Mouse (Mus musculus) heart, embryonic 11.5 days (tissue): ENCODE data around the gene 2900026A02Rik. TPM values are rescaled to one million over a fixed set of nuclear protein-coding genes. Genes with fewer than 3 reads are reported as not detected.
"Not testable (repeated sequence)": the region's sequence is repeated elsewhere in the genome, so short reads cannot be mapped to it uniquely, and the experiment has no call there.

ENCODE experiments used
- ATAC-seq: fragments of 200-750 bp; cut with Nextera tagmentation; replicated peaks from 2 replicates; pipeline ENCODE4 v1.8.0; 2017; ENCODE audit warnings: moderate library complexity; ENCODE audit not compliant: insufficient number of reproducible peaks, low FRiP score, low TSS enrichment
- H3K27ac ChIP-seq: fragments of 300-500 bp; sonication (generic); 2 replicates; pipeline ENCODE4 v1.5.1; 2014; ENCODE audit warnings: mild to moderate bottlenecking, low read depth, low read length
- H3K27me3 ChIP-seq: fragments of 300-500 bp; sonication (generic); 2 replicates; pipeline ENCODE4 v1.6.1; 2014; ENCODE audit warnings: mild to moderate bottlenecking, low read length, mixed read lengths; ENCODE audit not compliant: control insufficient read depth, insufficient read depth
- H3K36me3 ChIP-seq: fragments of 300-500 bp; sonication (generic); 2 replicates; pipeline ENCODE4 v1.6.1; 2014; ENCODE audit warnings: mild to moderate bottlenecking, low read length, moderate library complexity, mixed read lengths; ENCODE audit not compliant: control insufficient read depth, insufficient read depth
- H3K4me1 ChIP-seq: fragments of 300-500 bp; sonication (generic); 2 replicates; pipeline ENCODE4 v1.6.1; 2014; ENCODE audit warnings: low read length; ENCODE audit not compliant: control insufficient read depth, insufficient read depth
- H3K4me2 ChIP-seq: fragments of 300-500 bp; sonication (generic); 2 replicates; pipeline ENCODE4 v1.6.1; 2014; ENCODE audit warnings: mild to moderate bottlenecking, moderate library complexity
- H3K4me3 ChIP-seq: fragments of 300-500 bp; sonication (generic); 2 replicates; pipeline ENCODE4 v1.5.1; 2014; ENCODE audit warnings: low read depth, low read length
- H3K9ac ChIP-seq: fragments of 300-500 bp; sonication (generic); 2 replicates; pipeline ENCODE4 v1.6.1; 2014; ENCODE audit warnings: mild to moderate bottlenecking, low read depth, low read length, moderate library complexity
- H3K9me3 ChIP-seq: fragments of 300-500 bp; sonication (generic); replicated peaks from 2 replicates; pipeline ENCODE4 v1.6.1; 2016; ENCODE audit warnings: low read length; ENCODE audit not compliant: control insufficient read depth
- WGBS: fragments of 180-500 bp; shearing (Covaris S2); extraction: QIAGEN DNeasy Blood & Tissue Kit; methylation state at CpG from one replicate; pipeline ENCODE4 v1.1.7; 2014; ENCODE audit not compliant: insufficient replicate concordance; 5-methylcytosine and 5-hydroxymethylcytosine counted together
- polyA plus RNA-seq: library from polyadenylated mRNA; unstranded; fragments of >200 nt; fragmentation: Nextera tagmentation; extraction: Ambion mirVana; gene quantifications from 2 replicates; pipeline ENCODE4 v1.2.1, GENCODE M21; 2014

The 2900026A02Rik gene
- polyA plus RNA-seq, 1 experiment from 2014 or later, result 7.0 TPM

- no peaks in the 10 kb centered on the region for H3K9me3 ChIP-seq
- WGBS, result 21% methylated on average over 20 of the region's 20 CpGs
- no peaks in the 10 kb centered on the region for H3K36me3 ChIP-seq
- peak overlapping the region; percentile 48 for H3K4me2 ChIP-seq
- ATAC-seq, result peak; percentile 39; the same call in 1 of the 2 replicates
- no peak overlapping the region for H3K4me3 ChIP-seq
- peak overlapping the region; percentile 71 for H3K9ac ChIP-seq
- H3K27ac ChIP-seq, result peak overlapping the region; percentile 98
- no peaks in the 10 kb centered on the region for H3K27me3 ChIP-seq
- peaks cover 72% of the 10 kb centered on the region for H3K4me1 ChIP-seq
These were observed 106.5 kb downstream of the 2900026A02Rik start for GRCm38 (mm10) chr5:113114264-113115225.

- Histone ChIP-seq H3K4me1 (peaks cover 69% of the 10 kb centered on the region), H3K9ac (peak overlapping the region; percentile 28; the same call in 1 of the 2 replicates), H3K27ac (peak overlapping the region; percentile 98), H3K4me3 (no peak overlapping the region), H3K36me3 (no peaks in the 10 kb centered on the region), H3K27me3 (no peaks in the 10 kb centered on the region), H3K4me2 (no peak overlapping the region), H3K9me3 (no peaks in the 10 kb centered on the region)
- ATAC-seq, result no peak
- WGBS, result 35% methylated on average over 5 of the region's 5 CpGs
These were observed 107.9 kb downstream of the 2900026A02Rik start for GRCm38 (mm10) chr5:113113120-113113519.

GRCm38 (mm10) chr5:113111336-113111735, 109.7 kb downstream of the 2900026A02Rik start:
- peaks cover 83% of the 10 kb centered on the region for H3K4me1 ChIP-seq
- H3K4me2 ChIP-seq, result peak overlapping the region; percentile 5; the same call in 1 of the 2 replicates

GRCm38 (mm10) chr5:113110929-113111328, 110.1 kb downstream of the 2900026A02Rik start:
- no peak for ATAC-seq
- H3K27ac ChIP-seq, result peak overlapping the region; percentile 88
- H3K4me2 ChIP-seq, result peak overlapping the region; percentile 14; the same call in 1 of the 2 replicates
- no peaks in the 10 kb centered on the region for H3K9me3 ChIP-seq
- H3K4me1 ChIP-seq, result peaks cover 79% of the 10 kb centered on the region
- H3K36me3 ChIP-seq, result no peaks in the 10 kb centered on the region
- H3K4me3 ChIP-seq, result no peak overlapping the region
- 0 out of 2 replicates have a peak overlapping the region, but pooled peaks have one; percentile 34 for H3K9ac ChIP-seq
- no peaks in the 10 kb centered on the region for H3K27me3 ChIP-seq
- 6% methylated on average over 1 of the region's 1 CpGs for WGBS

More at GRCm38 (mm10) chr5:113111336-113111735, 109.7 kb downstream of the 2900026A02Rik start:
- no peak for ATAC-seq
- Histone ChIP-seq H3K27ac (peak overlapping the region; percentile 88), H3K9ac (no peak overlapping the region), H3K9me3 (no peaks in the 10 kb centered on the region), H3K36me3 (no peaks in the 10 kb centered on the region), H3K4me3 (no peak overlapping the region), H3K27me3 (no peaks in the 10 kb centered on the region)
- 7% methylated on average over 4 of the region's 4 CpGs for WGBS

GRCm38 (mm10) chr5:113109651-113110050, 111.4 kb downstream of the 2900026A02Rik start:
- H3K27me3 ChIP-seq, H3K9ac ChIP-seq, H3K4me2 ChIP-seq, H3K36me3 ChIP-seq, ATAC-seq, H3K4me3 ChIP-seq, H3K9me3 ChIP-seq, H3K27ac ChIP-seq: not testable (repeated sequence)
- WGBS, result 89% methylated on average over 2 of the region's 2 CpGs
- peaks cover 68% of the 10 kb centered on the region for H3K4me1 ChIP-seq

- Histone ChIP-seq H3K4me3 (no peak overlapping the region), H3K4me2 (no peak overlapping the region), H3K27ac (peak overlapping the region; percentile 87), H3K36me3 (no peaks in the 10 kb centered on the region), H3K4me1 (peaks cover 54% of the 10 kb centered on the region), H3K9me3 (no peaks in the 10 kb centered on the region), H3K27me3 (no peaks in the 10 kb centered on the region), H3K9ac (no peak overlapping the region)
- no peak for ATAC-seq
- 31% methylated on average over 11 of the region's 11 CpGs for WGBS
These were observed 112.8 kb downstream of the 2900026A02Rik start for GRCm38 (mm10) chr5:113108165-113108764.

GRCm38 (mm10) chr5:113107709-113108108, 113.3 kb downstream of the 2900026A02Rik start:
- Histone ChIP-seq H3K27ac (peak overlapping the region; percentile 87), H3K4me2 (no peak overlapping the region), H3K9ac (no peak overlapping the region), H3K4me3 (no peak overlapping the region), H3K27me3 (no peaks in the 10 kb centered on the region), H3K4me1 (peaks cover 53% of the 10 kb centered on the region), H3K36me3 (no peaks in the 10 kb centered on the region), H3K9me3 (no peaks in the 10 kb centered on the region)
- ATAC-seq, result no peak
- 38% methylated on average over 3 of the region's 3 CpGs for WGBS

GRCm38 (mm10) chr5:113106594-113106993, 114.4 kb downstream of the 2900026A02Rik start:
- no peak for ATAC-seq
- 59% methylated on average over 7 of the region's 7 CpGs for WGBS
- H3K4me3 ChIP-seq, result no peak overlapping the region
- no peaks in the 10 kb centered on the region for H3K36me3 ChIP-seq
- H3K27ac ChIP-seq, result 0 out of 2 replicates have a peak overlapping the region, but pooled peaks have one; percentile 29
- no peak overlapping the region for H3K4me2 ChIP-seq
- no peaks in the 10 kb centered on the region for H3K27me3 ChIP-seq
- H3K9ac ChIP-seq, result no peak overlapping the region
- peaks cover 53% of the 10 kb centered on the region for H3K4me1 ChIP-seq
- H3K9me3 ChIP-seq, result no peaks in the 10 kb centered on the region
